Mouse (Mus musculus) gastrocnemius, adult 2 months (tissue): ENCODE measurements around the gene Mdga1. TPM values are rescaled to one million over a fixed set of nuclear protein-coding genes. Genes with fewer than 3 reads are reported as not detected.

Source experiments
- DNase-seq: peaks from one replicate; pipeline ENCODE4 v3.0.0; 2022
- H3K27ac ChIP-seq: fragments of 200-600 bp; 2 replicates; pipeline ENCODE4 v1.8.1; 2022; ENCODE audit warnings: mild to moderate bottlenecking
- H3K4me3 ChIP-seq: fragments of 200-600 bp; 2 replicates; pipeline ENCODE4 v1.8.1; 2022; ENCODE audit warnings: mild to moderate bottlenecking, moderate library complexity
- CTCF ChIP-seq: fragments of 200-600 bp; IDR thresholded peaks from 2 replicates; pipeline ENCODE4 v1.8.1; 2022; ENCODE audit warnings: antibody characterized with exemption, mild to moderate bottlenecking, moderate library complexity
- intact Hi-C: fragments of 180-260 bp; cut with DNase I; formaldehyde crosslinking; loops from one replicate; pipeline ENCODE4 v1.15.1; 2025
- total RNA-seq, 2 experiments: library from RNA; stranded (reverse); gene quantifications; 2 replicates each; pipeline ENCODE4 v1.2.3; 2021

Gene Mdga1
- total RNA-seq, 2 experiments from 2014 or later, result 29.5 to 41.3 TPM

DNA sequence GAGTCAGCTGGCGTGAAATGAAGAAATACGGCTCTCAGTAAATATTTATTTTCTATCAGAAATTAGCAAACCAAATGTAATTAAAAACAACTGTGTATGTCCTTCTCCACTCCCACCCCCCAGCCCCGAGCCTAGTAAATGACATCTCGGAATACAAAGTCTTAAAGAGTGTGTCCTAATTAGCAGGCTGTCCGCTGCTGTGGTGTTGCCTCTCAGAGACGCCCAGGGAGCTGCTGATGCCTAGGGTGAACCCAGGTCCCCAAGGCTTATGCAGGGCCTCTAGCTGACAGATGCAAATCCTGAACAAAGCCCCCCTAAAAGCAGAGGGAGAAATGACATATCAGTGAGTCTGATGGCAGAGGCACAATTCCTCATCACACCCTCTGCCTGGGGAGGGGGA is 155.1 kb downstream of the Mdga1 start:
- intact Hi-C loops, result no loop called here
- TF ChIP-seq CTCF, result no peak
- Histone ChIP-seq H3K27ac (no peak overlapping the region), H3K4me3 (no peak overlapping the region)
- DNase-seq, result no peak

DNA sequence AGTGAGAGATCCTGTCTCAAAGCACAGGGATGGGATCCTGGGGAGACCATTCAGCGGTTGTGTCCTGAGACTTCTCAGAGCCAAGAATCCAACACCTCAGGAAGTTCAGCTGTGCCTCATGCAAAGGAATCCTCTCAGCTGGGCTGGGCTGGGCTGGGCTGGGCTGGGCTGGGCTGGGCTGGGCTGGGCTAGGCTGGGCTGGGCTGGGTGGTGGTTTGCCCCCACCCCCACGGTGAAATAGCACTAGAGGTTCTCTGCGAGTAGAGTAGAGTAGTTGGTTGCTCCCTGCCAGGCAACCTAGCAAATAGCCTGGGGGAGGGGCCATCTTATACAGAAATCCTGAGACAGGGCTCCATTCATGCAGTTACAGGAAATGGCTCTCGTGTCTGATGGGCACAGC is 156.6 kb downstream of the Mdga1 start:
- intact Hi-C loops, result no loop called here

DNA sequence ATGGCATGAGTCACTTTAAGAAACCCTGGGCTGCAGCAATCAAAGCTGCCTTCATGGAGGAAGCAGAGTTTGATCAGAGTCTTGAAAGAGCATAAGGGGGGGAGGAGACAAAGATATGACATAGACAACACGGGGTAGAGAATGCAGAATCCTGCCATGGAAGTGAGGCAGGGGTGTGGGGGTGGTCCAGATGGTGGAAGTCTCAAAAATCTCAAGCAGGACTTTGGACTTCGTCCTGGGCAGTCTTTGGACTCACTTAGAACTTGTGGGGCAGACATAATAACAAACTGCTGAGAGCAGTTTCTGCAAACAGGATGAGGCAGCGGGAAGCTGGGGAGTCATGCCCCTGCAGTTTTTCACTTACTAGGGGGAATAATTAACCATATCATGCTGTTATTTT is 166.3 kb downstream of the Mdga1 start:
- intact Hi-C loops, result no loop called here
- no peak for TF ChIP-seq CTCF
- no peak overlapping the region for H3K27ac ChIP-seq
- no peak for DNase-seq
- no peak overlapping the region for H3K4me3 ChIP-seq

More for the DNA sequence above, 156.6 kb downstream of the Mdga1 start:
- H3K4me3 ChIP-seq, result no peak overlapping the region
- no peak for DNase-seq
- H3K27ac ChIP-seq, result no peak overlapping the region
- no peak for TF ChIP-seq CTCF

DNA sequence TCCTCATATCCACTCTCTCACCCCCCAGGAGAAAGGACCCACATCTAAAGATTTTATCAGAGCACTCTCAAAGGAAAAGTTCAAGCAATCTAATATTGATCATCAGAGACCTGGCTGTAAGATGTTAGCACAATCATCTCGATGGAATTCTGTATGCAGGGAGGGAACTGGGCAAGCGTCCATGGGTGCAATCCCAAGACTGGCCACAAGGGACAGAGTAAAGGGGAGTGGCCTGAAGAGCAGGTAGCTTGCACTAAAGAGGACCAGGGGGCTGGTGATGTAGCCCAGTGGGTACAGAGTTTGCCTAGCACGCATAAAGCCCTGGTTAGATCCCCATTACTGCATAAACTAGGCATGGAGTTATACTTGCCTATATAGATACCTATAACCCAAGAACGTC is 168.5 kb downstream of the Mdga1 start:
- no peak overlapping the region for H3K27ac ChIP-seq
- peak; percentile 78 for DNase-seq
- H3K4me3 ChIP-seq, result no peak overlapping the region
- intact Hi-C loops, result no loop called here
- peak; percentile 75 for TF ChIP-seq CTCF

DNA sequence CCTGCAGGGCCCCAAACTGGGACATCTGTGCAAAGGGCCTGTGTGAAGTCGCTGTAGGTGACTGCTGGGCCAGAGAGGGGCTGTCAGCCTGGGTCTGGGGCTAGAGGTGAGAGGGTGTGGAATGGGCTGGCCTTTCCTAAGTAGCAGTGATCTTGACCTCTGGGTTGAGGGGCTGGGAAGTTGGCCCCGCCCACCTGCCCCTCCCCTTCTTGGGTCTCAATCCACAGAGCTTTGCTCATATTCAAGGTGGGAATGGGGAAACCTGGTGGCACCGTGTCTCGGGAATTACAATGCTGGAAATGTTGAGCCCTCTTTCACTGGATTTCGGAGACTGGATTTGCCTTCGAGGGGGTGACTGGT is 169.8 kb downstream of the Mdga1 start:
- intact Hi-C loops, result no loop called here
- DNase-seq, result no peak
- Histone ChIP-seq H3K4me3 (no peak overlapping the region; the same call in 1 of the 2 replicates), H3K27ac (peak overlapping the region; percentile 71)
- no peak for TF ChIP-seq CTCF

DNA sequence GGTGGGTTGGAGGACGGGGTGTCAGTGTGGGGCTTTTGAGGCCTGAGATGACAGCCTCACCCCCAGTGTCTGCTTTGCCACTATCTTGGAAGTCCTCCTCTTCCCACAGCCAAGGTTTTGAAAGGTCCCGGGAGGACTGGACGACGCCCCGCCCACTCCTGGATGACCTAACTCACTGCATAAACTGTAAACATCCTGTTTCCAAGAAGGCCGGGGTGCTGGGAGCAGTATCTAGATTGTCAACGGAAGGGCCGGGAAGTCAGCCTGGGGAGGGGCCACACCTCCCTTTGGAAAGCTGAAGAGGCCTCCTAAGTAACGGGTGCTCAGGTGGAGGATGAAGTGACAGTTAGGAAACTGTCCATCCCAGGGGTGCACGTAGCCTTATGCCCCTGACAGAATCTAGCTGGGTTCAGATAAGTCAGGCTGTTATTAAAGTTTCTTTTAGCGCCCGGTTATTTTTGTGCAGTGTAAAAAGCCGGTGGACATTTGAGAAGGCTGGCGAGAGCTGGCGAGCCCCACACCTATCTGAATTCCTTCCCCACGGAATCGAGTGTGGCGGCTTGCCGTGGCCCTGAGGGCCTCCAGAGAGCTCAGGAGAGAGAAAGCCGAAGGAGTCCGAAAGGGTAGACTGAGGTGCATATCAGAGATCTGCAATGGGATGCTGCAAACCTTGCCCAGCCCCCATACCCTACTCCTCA is 170.3 kb downstream of the Mdga1 start:
- Histone ChIP-seq H3K4me3 (peak overlapping the region; percentile 21; the same call in 1 of the 2 replicates), H3K27ac (peak overlapping the region; percentile 71)
- intact Hi-C loops, result loop anchor here (5.0 kb wide), 1 partner anchor 48 kb away; no protein-coding TSS in a partner anchor
- no peak for TF ChIP-seq CTCF
- DNase-seq, result peak; percentile 57

DNA sequence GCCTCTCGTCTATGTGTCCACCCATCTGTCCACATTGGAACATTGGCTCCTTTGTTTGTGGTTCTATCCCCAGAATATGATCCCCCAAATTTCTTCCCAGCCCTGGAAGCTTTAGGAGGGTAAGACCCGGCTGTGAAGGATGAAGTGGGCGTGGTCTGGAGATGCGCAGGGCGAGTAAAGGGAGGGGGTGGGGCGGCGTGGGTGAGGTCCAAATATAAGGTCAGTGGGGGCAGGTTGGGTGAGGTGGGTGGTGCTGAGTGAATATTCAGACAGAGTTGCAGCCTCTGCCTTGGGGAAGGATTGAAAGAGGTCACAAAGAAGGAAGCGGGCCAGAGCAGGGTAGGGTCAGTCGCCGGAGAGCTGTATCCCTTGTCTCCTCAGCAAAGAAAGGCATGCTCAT is 171.7 kb downstream of the Mdga1 start:
- intact Hi-C loops, result loop anchor here (5.0 kb wide), 1 partner anchor 49 kb away; no protein-coding TSS in a partner anchor

DNA sequence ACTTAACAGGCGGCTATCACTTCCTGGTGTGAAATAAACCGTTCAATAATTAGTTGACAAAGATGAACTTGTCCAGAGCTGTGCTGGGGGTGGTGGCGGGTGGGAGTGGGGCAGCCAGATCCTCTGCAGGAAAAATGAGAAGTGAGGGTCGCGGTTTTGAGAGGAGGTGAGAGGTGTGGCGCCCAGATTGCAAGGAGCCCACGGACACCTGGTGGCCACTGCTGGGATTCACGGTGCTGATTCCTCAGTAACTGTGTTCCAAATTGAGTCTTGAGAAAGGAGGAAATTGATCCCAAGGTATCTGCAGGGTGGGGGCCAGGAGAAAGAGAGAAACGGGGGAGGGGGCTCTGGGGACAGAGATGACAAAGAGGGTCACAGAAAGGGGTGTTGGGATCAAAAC is 173.1 kb downstream of the Mdga1 start:
- no peak for TF ChIP-seq CTCF
- intact Hi-C loops, result loop anchor here (1.0 to 5.0 kb wide), 2 partner anchors 51 to 87 kb away; no protein-coding TSS in a partner anchor
- DNase-seq, result no peak

More for the DNA sequence above, 171.7 kb downstream of the Mdga1 start:
- Histone ChIP-seq H3K4me3 (no peak overlapping the region), H3K27ac (no peak overlapping the region)
- no peak for DNase-seq
- TF ChIP-seq CTCF, result no peak

DNA sequence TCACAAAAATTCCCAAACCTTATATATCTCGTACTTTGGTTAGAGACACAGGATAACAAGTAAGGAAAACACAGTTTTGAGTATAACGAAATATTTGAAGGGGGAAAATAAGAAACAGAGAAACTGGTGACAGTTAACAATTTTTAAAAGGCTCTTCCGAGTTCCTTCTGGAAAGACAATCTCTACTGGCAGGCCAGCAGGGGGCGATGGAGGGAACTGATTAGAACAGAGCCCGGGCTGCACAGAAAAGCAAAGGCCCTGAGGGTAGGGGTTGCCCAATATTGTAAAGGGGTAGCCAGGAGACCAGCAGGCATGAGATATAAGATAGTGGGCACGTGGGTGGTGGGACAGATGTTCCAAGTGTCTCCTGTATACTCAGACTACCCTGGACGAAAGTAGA is 173.8 kb downstream of the Mdga1 start:
- Histone ChIP-seq H3K27ac (no peak overlapping the region), H3K4me3 (no peak overlapping the region)
- TF ChIP-seq CTCF, result peak; percentile 84
- intact Hi-C loops, result loop anchor here (1.0 to 5.0 kb wide), 2 partner anchors 51 to 87 kb away; no protein-coding TSS in a partner anchor
- peak; percentile 87 for DNase-seq

More for the DNA sequence above, 173.1 kb downstream of the Mdga1 start:
- Histone ChIP-seq H3K4me3 (no peak overlapping the region), H3K27ac (no peak overlapping the region)

DNA sequence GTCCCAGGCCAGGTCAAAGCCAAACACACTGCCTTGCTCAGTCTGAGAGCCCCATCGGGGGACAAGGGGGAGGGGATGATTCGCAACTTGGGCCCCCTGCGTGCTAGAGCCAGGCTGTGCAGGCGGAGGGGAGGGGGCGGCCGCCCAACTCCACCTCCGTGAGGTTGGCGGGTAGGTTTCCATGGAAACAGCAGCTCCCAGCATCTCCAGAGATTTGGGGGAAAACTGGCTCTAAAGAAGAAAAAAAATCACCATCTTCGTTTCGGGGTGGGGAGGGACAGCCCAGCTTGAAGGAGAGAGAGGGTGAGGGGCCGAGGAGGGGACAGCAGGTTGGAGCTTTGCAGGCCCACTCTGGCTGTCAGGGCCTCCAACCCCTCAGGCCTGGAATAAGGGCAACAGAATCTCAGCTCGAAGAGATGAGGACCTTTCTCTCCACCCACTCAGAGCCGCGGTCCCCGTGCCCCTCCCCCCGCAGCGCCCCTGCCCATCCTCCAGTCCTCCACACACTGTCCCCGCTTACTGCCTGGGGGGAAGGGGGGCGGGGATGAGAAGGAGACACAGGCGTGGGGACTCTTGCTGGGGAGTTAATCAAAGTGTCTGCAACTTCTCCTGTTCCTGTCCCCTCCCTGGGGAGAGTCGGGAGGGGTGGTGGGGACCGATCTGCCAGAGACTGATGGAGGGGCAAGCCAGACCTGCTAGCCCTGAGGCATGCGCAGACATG is 174.7 kb downstream of the Mdga1 start:
- DNase-seq, result no peak
- intact Hi-C loops, result loop anchor here (5.0 kb wide), 1 partner anchor 52 kb away; no protein-coding TSS in a partner anchor
- Histone ChIP-seq H3K4me3 (no peak overlapping the region), H3K27ac (no peak overlapping the region)
- TF ChIP-seq CTCF, result no peak

DNA sequence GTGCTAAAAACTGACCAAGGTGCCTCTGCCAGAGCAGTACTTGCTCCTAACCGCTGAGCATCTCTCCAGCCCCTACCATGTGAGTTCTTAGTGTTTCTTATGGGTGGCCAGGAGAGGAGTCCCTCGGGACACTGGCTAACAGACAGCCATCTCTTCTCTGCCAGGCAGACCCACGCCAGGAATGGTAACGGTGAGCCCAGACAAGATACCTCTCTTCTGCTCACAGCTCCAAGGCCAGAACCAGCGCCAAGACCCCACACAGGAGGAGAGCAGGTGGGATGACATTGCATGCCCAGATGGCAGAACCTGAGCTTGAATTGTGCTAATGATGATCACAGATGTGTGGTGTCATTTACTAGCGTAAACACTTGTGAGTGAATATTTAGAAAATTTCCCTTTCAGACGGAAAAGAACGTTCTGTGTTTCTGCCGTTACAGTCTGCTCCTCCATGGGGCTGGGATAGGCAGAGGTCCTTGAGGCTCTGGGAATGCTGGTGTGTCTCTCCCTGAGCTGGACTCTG is 178.3 kb downstream of the Mdga1 start:
- Histone ChIP-seq H3K4me3 (no peak overlapping the region), H3K27ac (no peak overlapping the region)
- DNase-seq, result no peak
- intact Hi-C loops, result no loop called here
- no peak for TF ChIP-seq CTCF

DNA sequence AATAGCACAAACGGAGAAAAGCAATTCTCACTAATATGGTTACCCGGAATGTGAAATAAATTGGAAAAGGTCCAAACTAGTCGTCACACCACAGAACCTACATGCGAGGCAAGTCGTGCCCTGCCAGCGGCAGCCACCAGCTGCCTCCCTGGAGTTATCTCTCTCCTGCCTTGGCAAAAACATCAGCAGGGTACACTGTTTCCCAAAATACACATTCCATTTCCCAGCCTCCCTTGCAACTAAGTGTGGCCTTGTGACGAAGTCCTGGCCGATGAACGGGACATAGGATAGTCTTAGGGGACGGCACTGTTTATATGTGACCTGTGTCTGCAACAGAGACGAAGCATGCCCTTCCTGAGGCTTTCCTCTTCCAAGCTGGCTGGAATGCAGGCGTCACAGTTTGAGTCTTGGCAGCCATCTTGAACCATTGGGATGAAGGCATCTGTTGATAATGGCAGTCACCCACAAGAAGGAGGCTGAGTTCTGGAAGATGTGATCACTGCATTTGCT is 179.6 kb downstream of the Mdga1 start:
- Histone ChIP-seq H3K4me3 (no peak overlapping the region), H3K27ac (no peak overlapping the region)
- DNase-seq, result no peak
- intact Hi-C loops, result no loop called here
- TF ChIP-seq CTCF, result no peak

DNA sequence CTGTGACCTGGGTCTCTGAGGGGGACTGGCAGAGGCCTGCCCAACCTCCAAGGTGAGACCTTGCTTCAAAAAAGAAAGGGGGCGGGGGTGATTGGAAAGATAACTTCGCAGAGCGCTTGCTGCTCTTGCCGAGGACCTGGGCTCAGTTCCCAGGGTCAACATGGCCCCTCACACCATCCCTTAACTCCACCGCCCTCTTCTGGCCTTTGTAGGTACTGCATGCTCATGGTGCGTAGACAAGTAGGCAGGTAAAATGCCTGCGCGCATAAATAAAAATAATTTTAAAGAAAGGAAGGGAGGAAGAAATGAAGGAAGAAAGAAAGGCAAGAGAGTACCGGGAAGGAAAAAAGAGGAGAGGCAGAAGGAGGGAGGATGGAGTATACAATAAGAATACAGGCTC is 180.2 kb downstream of the Mdga1 start:
- no peak for DNase-seq
- peak; percentile 46 for TF ChIP-seq CTCF
- no peak overlapping the region for H3K27ac ChIP-seq
- H3K4me3 ChIP-seq, result no peak overlapping the region
- intact Hi-C loops, result no loop called here
